Mouse (Mus musculus) embryonic facial prominence, embryonic 11.5 days (tissue): ENCODE data around the gene Ube2l3. TPM values are rescaled to one million over a fixed set of nuclear protein-coding genes. Genes with fewer than 3 reads are reported as not detected.
A peak's percentile ranks its signal among the peaks of the same experiment; 100 is the strongest.

ENCODE experiments used
- ATAC-seq: fragments of 200-750 bp; cut with Nextera tagmentation; replicated peaks from 2 replicates; pipeline ENCODE4 v1.8.0; 2017; ENCODE audit warnings: low read depth; ENCODE audit not compliant: insufficient number of reproducible peaks, low FRiP score, low TSS enrichment
- DNase-seq: peaks from one replicate; pipeline ENCODE4 v3.0.0-alpha.2; 2015; ENCODE audit warnings: low spot score
- H3K27ac ChIP-seq: fragments of 300-500 bp; sonication (generic); replicated peaks from 2 replicates; pipeline ENCODE4 v1.5.1; 2014; ENCODE audit warnings: mild to moderate bottlenecking, low read depth, low read length, control low read depth
- H3K27me3 ChIP-seq: fragments of 300-500 bp; sonication (generic); 2 replicates; pipeline ENCODE4 v1.6.1; 2014; ENCODE audit warnings: mild to moderate bottlenecking, low read length, moderate library complexity, mixed read lengths; ENCODE audit not compliant: control insufficient read depth, insufficient read depth
- H3K36me3 ChIP-seq: fragments of 300-500 bp; sonication (generic); replicated peaks from 2 replicates; pipeline ENCODE4 v1.6.1; 2014; ENCODE audit warnings: low read depth, mild to moderate bottlenecking, low read length, moderate library complexity, mixed read lengths; ENCODE audit not compliant: control insufficient read depth, insufficient read depth
- H3K4me1 ChIP-seq: fragments of 300-500 bp; sonication (generic); 2 replicates; pipeline ENCODE4 v1.6.1; 2014; ENCODE audit warnings: low read length, mixed read lengths; ENCODE audit not compliant: control insufficient read depth, insufficient read depth
- H3K4me2 ChIP-seq: fragments of 300-500 bp; sonication (generic); 2 replicates; pipeline ENCODE4 v1.6.1; 2014; ENCODE audit warnings: low read depth, mild to moderate bottlenecking, control low read depth, low read length, moderate library complexity
- H3K4me3 ChIP-seq: fragments of 300-500 bp; sonication (generic); 2 replicates; pipeline ENCODE4 v1.5.1; 2014; ENCODE audit warnings: low read depth, low read length, control low read depth
- H3K9ac ChIP-seq: fragments of 300-500 bp; sonication (generic); replicated peaks from 2 replicates; pipeline ENCODE4 v1.6.1; 2014; ENCODE audit warnings: mild to moderate bottlenecking, control low read depth, low read length
- H3K9me3 ChIP-seq: fragments of 300-500 bp; sonication (generic); replicated peaks from 2 replicates; pipeline ENCODE4 v1.6.1; 2016; ENCODE audit warnings: mild to moderate bottlenecking, low read length, inconsistent platforms, mixed read lengths; ENCODE audit not compliant: control insufficient read depth
- WGBS: fragments of 180-500 bp; shearing (Covaris S2); extraction: QIAGEN DNeasy Blood & Tissue Kit; methylation state at CpG from one replicate; pipeline ENCODE4 v1.1.7; 2014; 5-methylcytosine and 5-hydroxymethylcytosine counted together
- polyA plus RNA-seq: library from polyadenylated mRNA; unstranded; fragments of >200 nt; fragmentation: Nextera tagmentation; extraction: Ambion mirVana; gene quantifications from 2 replicates; pipeline ENCODE4 v1.2.1, GENCODE M21; 2014

Ube2l3 gene
- polyA plus RNA-seq = 425 and 458 TPM in 2 replicates

GRCm38 (mm10) chr16:17202549-17202948, at the start of gene Ube2l3:
Ube2l3 (minus strand) TSS chr16:17202649.
- H3K4me3 ChIP-seq = peak within 1 kb of the TSS; percentile 100
- DNase-seq (no peak), ATAC-seq (no peak)
- no peaks in the 10 kb centered on the region for H3K4me1 ChIP-seq
- no peaks in the 10 kb centered on the region for H3K27me3 ChIP-seq
- 77% methylated on average over 1 of the region's 1 CpGs for WGBS
- H3K9ac ChIP-seq = no peak within 1 kb of the TSS
- no peaks in the 10 kb centered on the region for H3K36me3 ChIP-seq
- H3K27ac ChIP-seq = no peak within 1 kb of the TSS
- H3K4me2 ChIP-seq = no peak within 1 kb of the TSS
- H3K9me3 ChIP-seq = no peaks in the 10 kb centered on the region

GRCm38 (mm10) chr16:17251539-17251938, 49.1 kb upstream of the Ube2l3 start:
- Histone ChIP-seq H3K9ac (no peak overlapping the region), H3K9me3 (no peaks in the 10 kb centered on the region), H3K4me1 (no peaks in the 10 kb centered on the region; the same call in 1 of the 2 replicates), H3K4me3 (no peak overlapping the region), H3K4me2 (no peak overlapping the region), H3K36me3 (no peaks in the 10 kb centered on the region; the same call in 1 of the 2 replicates), H3K27me3 (no peaks in the 10 kb centered on the region), H3K27ac (no peak overlapping the region)
- ATAC-seq (no peak), DNase-seq (no peak)
- WGBS = 81% methylated on average over 3 of the region's 3 CpGs

- no peak for ATAC-seq
- no peak overlapping the region for H3K4me2 ChIP-seq
- H3K9ac ChIP-seq = no peak overlapping the region
- no peaks in the 10 kb centered on the region for H3K27me3 ChIP-seq
- DNase-seq = no peak
- H3K4me3 ChIP-seq = no peak overlapping the region
- WGBS = 65% methylated on average over 6 of the region's 6 CpGs
- no peaks in the 10 kb centered on the region for H3K36me3 ChIP-seq
- no peaks in the 10 kb centered on the region; the same call in 1 of the 2 replicates for H3K4me1 ChIP-seq
- no peaks in the 10 kb centered on the region for H3K9me3 ChIP-seq
- H3K27ac ChIP-seq = no peak overlapping the region
Observed at GRCm38 (mm10) chr16:17249135-17249534, 46.7 kb upstream of the Ube2l3 start.

- 89% methylated on average over 4 of the region's 4 CpGs for WGBS
- Histone ChIP-seq H3K27me3 (no peaks in the 10 kb centered on the region), H3K4me3 (no peak overlapping the region), H3K4me1 (no peaks in the 10 kb centered on the region), H3K4me2 (no peak overlapping the region), H3K27ac (no peak overlapping the region), H3K9me3 (no peaks in the 10 kb centered on the region), H3K9ac (no peak overlapping the region), H3K36me3 (no peaks in the 10 kb centered on the region)
- ATAC-seq (no peak), DNase-seq (no peak)
Observed at GRCm38 (mm10) chr16:17247727-17248126, 45.3 kb upstream of the Ube2l3 start.

- 83% methylated on average over 1 of the region's 1 CpGs for WGBS
- Histone ChIP-seq H3K27me3 (no peaks in the 10 kb centered on the region), H3K4me1 (no peaks in the 10 kb centered on the region), H3K9ac (no peak overlapping the region), H3K27ac (no peak overlapping the region), H3K4me3 (no peak overlapping the region), H3K36me3 (no peaks in the 10 kb centered on the region), H3K4me2 (no peak overlapping the region), H3K9me3 (no peaks in the 10 kb centered on the region)
- DNase-seq (no peak), ATAC-seq (no peak)
Observed at GRCm38 (mm10) chr16:17244996-17245395, 42.5 kb upstream of the Ube2l3 start.

GRCm38 (mm10) chr16:17243731-17244130, 41.3 kb upstream of the Ube2l3 start:
- 71% methylated on average over 1 of the region's 1 CpGs for WGBS
- H3K27me3 ChIP-seq = no peaks in the 10 kb centered on the region
- H3K4me2 ChIP-seq = no peak overlapping the region
- no peaks in the 10 kb centered on the region for H3K36me3 ChIP-seq
- no peak overlapping the region for H3K4me3 ChIP-seq
- no peak for DNase-seq
- ATAC-seq = no peak
- H3K9me3 ChIP-seq = no peaks in the 10 kb centered on the region
- no peak overlapping the region for H3K9ac ChIP-seq
- no peaks in the 10 kb centered on the region for H3K4me1 ChIP-seq
- H3K27ac ChIP-seq = no peak overlapping the region

GRCm38 (mm10) chr16:17239409-17239808, 37.0 kb upstream of the Ube2l3 start:
- Histone ChIP-seq H3K27ac (no peak overlapping the region), H3K4me2 (no peak overlapping the region), H3K4me1 (no peaks in the 10 kb centered on the region; the same call in none of the 2 replicates), H3K27me3 (no peaks in the 10 kb centered on the region), H3K9me3 (no peaks in the 10 kb centered on the region), H3K4me3 (no peak overlapping the region), H3K36me3 (no peaks in the 10 kb centered on the region), H3K9ac (no peak overlapping the region)
- DNase-seq = no peak
- 84% methylated on average over 2 of the region's 2 CpGs for WGBS
- no peak for ATAC-seq

GRCm38 (mm10) chr16:17237634-17238033, 35.2 kb upstream of the Ube2l3 start:
- Histone ChIP-seq H3K4me1 (no peaks in the 10 kb centered on the region; the same call in none of the 2 replicates), H3K36me3 (no peaks in the 10 kb centered on the region), H3K27me3 (no peaks in the 10 kb centered on the region), H3K9ac (no peak overlapping the region), H3K9me3 (no peaks in the 10 kb centered on the region), H3K4me2 (no peak overlapping the region), H3K4me3 (no peak overlapping the region), H3K27ac (no peak overlapping the region)
- no peak for ATAC-seq
- WGBS = 89% methylated on average over 3 of the region's 3 CpGs
- no peak for DNase-seq
